Mouse (Mus musculus) urinary bladder, postnatal 25 days (tissue): Measurements from ENCODE around the gene Trmt13.

ENCODE experiments used
- DNase-seq: peaks from one replicate; pipeline ENCODE4 v3.0.0; 2022; ENCODE audit warnings: low spot score

Gene Trmt13

GRCm38 (mm10) chr3:116634091-116634490, 19.7 kb upstream of the Trmt13 start:
- no peak for DNase-seq

DNA sequence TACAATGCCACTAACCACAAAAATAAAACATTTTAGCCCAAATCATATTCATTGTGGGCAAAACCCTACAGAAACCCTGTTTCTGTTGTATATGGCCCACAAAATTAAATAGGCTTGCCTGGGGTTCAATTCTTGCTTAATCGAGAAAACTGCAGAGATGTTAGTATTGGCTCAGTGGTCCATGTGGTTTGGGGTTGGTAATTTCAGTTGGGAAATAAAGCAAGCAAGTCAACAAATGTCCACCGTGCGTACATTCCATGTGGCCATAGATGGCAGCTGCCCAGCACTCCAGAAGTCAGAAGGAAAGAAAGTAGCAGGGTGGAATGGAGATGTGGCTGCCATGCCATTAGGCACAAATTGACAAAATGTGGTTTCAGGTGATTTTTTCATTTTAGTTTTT, 18.6 kb upstream of the Trmt13 start:
- DNase-seq = no peak

DNA sequence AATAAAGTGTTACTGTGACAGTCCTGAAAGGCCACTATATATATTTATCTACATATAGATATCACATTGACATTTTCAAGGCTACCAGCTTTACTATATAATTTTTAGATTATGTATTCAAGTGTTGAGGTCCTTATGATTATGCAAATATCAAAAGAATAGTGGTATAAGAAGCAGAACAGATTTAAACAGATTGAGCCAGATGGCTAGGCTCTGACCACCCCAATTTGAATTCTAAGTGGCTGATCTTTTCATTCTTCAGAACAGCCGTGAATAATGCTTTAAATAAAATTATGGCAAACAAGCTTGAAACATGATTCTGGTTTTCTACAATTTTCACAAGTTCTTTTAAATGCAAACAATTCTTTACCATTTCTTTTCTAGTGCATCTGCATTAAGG, 17.1 kb upstream of the Trmt13 start:
- no peak for DNase-seq

DNA sequence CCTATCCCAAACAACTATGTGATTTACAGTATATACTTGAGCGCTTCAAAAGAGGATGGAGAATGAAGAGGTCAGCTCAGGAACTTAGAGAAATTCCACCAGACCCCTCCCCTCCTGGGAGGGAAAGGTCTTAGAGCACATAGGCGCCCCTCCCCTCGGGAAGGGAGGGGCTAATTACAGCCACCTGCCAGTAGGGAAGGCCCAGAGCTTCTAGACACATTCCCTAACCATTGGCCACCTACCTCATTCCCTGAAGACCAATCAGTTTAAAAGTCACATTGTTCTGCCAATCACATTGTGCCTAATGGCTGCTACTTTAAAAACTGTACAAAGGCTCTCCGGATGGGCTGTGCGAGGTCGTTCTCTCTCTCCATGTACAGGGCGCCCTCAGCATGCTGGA, 8.3 kb upstream of the Trmt13 start:
- no peak for DNase-seq

GRCm38 (mm10) chr3:116620636-116621370, 6.4 kb upstream of the Trmt13 start:
- no peak for DNase-seq

- DNase-seq = no peak
Observed at GRCm38 (mm10) chr3:116618855-116619254, 4.5 kb upstream of the Trmt13 start.

DNA sequence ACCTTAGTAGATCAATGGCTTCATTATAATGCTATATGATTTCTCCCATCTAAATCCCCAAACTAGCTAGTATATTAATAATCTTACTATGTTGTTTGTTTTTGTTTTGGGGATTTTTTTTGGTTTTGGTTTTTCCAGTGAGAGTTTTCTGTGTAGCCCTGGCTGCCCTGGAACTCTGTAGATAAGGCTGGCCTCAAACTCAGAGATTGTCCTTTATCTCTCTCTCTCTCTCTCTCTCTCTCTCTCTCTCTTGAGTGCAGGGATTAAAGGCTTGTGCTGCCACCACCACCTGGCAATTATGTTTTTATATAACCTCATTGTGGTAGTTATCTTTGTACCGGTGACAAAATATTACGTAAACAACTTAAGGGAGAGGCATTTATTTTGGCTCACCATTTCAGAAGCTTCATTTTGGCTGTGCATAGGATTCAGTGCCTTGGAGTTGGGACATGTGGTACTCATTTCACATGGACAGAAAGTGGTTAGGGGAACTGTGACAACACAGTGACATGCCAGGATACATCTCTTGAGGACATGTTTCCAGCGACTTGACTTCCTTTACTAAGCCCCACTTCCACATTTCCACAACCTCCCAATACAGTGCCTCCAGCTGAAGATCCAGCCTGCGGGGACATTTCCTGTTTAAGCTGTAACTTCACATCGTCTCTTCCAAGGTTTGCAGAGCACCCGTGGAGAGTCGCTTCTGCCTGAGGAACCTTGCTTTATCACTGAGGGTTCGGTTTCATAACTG, 1.1 kb upstream of the Trmt13 start:
- DNase-seq = no peak

DNA sequence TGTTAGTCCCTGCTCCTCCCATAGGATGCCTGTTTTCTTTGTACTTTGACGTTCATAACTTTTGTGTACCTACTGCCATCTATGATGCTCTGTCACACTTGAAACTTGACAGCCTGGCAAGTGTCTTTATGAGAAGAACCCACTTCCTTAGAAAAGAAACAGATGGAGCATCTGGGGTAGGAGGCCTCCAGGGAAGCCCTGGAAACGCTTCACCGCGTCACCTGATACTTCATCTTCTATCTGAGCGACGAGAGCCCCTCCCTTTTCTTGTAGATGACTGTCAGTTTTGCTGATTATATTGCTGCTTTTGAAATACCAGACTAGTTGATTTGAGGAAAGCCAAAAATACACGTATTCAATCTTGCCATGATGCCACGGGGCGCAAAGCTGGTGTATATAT, 9.8 kb downstream of the Trmt13 start:
- DNase-seq = no peak

- no peak for DNase-seq
Observed at GRCm38 (mm10) chr3:116601781-116602180, 12.6 kb downstream of the Trmt13 start.

DNA sequence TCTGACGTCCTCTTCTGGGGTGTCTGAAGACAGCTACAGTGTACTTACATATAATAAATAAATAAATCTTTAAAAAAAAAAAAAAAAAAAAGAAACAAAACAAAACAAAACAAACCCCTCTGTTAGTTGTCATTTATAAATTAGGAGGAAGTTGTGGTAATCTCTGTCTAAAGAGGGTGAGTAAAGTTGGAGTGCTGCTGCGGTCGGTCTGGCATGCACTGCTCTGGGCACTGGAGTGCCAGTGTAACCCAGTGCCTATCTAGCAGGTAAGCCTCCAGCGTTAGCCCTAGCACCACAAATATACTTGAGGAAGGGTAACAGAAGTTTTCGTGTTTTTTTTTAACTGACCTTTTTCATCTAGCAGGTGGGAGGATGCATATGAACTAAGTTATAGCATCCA, 13.4 kb downstream of the Trmt13 start:
- DNase-seq = no peak

DNA sequence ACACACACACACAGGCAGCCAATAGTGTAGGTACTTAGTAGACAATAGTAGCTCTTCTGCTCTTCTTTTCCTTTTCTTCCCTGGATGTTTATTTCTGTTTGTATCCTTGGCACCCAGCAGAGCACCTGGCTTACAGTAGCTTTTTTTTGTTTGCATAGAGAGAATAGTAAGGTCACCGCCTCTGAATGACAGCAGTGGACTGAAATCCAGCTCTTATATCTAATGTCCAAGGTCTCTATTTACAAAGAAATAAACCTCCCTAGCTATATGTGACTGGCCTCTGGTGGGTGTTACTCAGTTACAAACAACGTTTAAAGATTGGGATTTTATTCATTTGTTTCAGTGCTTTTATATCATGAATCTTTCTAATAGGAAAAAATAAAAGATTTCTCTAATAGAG, 14.7 kb downstream of the Trmt13 start:
- no peak for DNase-seq

GRCm38 (mm10) chr3:116595603-116595991, 18.8 kb downstream of the Trmt13 start:
- DNase-seq = no peak

- DNase-seq = peak; percentile 98
Observed at GRCm38 (mm10) chr3:116594728-116595602, 19.4 kb downstream of the Trmt13 start, which contains the start of gene Sass6. Sass6 (plus strand) TSS chr3:116594982.

GRCm38 (mm10) chr3:116594076-116594727, 20.2 kb downstream of the Trmt13 start:
- no peak for DNase-seq

- no peak for DNase-seq
Observed at GRCm38 (mm10) chr3:116582201-116582600, 32.2 kb downstream of the Trmt13 start.

DNA sequence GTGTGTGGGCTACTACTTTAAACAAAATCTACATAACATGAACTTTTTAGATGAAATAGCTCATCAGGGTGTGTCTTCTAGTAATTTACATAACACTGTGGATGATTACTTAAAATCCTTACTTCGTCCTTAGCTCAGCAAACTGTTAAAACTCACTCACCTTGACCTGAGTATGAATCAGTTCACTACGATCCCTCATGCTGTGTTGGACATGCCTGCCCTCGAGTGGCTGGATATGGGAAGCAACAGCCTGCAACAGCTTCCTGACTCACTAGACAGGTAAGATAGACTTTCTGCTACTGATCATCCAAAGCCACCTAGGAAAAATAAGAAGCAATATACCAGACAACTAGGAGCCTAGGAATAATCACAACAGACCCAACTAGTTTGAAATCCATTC, 37.1 kb downstream of the Trmt13 start:
- DNase-seq = no peak

GRCm38 (mm10) chr3:116570628-116571027, 43.8 kb downstream of the Trmt13 start:
- DNase-seq = no peak

DNA sequence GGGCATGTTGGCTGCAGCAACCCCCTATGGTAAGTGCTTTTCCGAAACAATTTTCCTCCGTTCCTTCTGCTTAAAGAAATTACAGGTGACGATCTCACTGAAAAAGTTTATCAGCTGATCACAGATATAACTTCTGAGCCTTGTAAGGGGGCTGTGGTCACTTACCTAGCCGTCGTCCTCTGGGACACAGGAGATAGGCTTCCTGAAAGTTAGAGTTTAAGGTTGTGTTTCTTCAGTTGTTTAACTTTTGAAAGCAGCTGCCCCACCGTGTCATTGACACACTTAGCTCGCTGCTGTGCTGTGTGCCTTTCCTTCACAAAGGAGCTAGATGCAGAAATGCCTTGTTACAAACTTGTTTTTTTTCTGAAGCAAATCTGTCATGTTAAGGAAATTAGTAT, 51.3 kb downstream of the Trmt13 start:
- no peak for DNase-seq

- no peak for DNase-seq
Observed at GRCm38 (mm10) chr3:116562408-116563094, 51.8 kb downstream of the Trmt13 start, which contains the start of gene Lrrc39. Lrrc39 (plus strand) TSS chr3:116562973.

GRCm38 (mm10) chr3:116561315-116561714, 53.1 kb downstream of the Trmt13 start:
- peak; percentile 8 for DNase-seq

GRCm38 (mm10) chr3:116551362-116551761, 63.0 kb downstream of the Trmt13 start:
- DNase-seq = no peak
